Mouse (Mus musculus): Measurements from ENCODE around the gene Srrm2.

Gene Srrm2

GRCm38 (mm10) chr17:23857193-23857592 is 66.9 kb downstream of the Srrm2 start:
- DNase-seq (ENCODE audit: low spot score in 2 of 2): no peak

GRCm38 (mm10) chr17:23857913-23858312 is 67.6 kb downstream of the Srrm2 start:
- DNase-seq (ENCODE audit: low spot score in 2 of 2): no peak

GRCm38 (mm10) chr17:23862926-23863325 is 72.6 kb downstream of the Srrm2 start:
- no peak for DNase-seq (ENCODE audit: low spot score in 2 of 2)

- DNase-seq (ENCODE audit: low spot score in 2 of 2): no peak
Observed at GRCm38 (mm10) chr17:23867756-23868155, 77.4 kb downstream of the Srrm2 start, which contains the start of gene Prss21. Prss21 (plus strand) TSS chr17:23868056.

- no peak for DNase-seq (ENCODE audit: low spot score in 2 of 2)
Observed at GRCm38 (mm10) chr17:23868513-23868912, 78.2 kb downstream of the Srrm2 start.

Data from frontal cortex, postnatal 36 days (tissue).